Mouse (Mus musculus) embryonic stem cell, embryonic (primary cell): ENCODE data around the gene Tfeb.

Experiments
- CTCF ChIA-PET, 4 experiments: fragments of 300-600 bp in 2 of 4; fragments of 350-600 bp in 2 of 4; sonication (Branson Sonifier 250); formaldehyde crosslinking; loops; one replicate each; lab custom pipeline; 2022; ENCODE audit warnings: inconsistent platforms in 2 of 4; lab: Charles Lee
- POLR2A ChIA-PET, 4 experiments: fragments of 300-600 bp in 2 of 4; fragments of 350-600 bp in 2 of 4; sonication (Branson Sonifier 250); formaldehyde crosslinking; loops; one replicate each; lab custom pipeline; 2022; ENCODE audit warnings: antibody characterized with exemption in 4 of 4, inconsistent platforms in 1 of 4; lab: Charles Lee

Gene Tfeb

DNA sequence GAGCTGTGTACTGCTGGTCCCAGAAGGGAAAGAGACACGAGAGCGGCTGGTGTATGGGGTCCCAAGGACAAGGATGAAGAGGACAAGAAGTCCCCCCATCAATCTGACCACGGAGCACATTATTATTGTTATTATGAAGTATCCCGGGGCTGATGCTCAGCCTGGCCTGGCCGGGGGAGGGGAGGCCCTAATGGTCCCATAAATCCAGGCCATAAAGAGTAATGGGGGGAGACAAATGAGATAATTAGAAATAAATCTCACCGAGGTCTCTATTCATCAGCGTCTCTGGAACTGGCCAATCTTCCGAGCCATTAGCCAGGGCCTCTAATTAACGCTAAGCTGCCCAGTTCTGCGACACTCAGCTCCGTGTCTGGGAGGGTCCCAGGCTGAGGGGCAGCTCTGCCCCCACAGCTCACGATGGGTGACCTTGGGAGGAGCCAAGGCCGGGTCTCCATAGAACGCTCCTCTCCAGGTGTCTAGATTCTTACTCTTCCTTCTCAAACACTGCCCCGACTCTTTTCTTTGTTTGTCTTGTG, 74.5 kb downstream of the Tfeb start:
- ChIA-PET CTCF (interaction anchor here in 3 of 4 experiments (0.6 to 4.1 kb wide), 6 partner anchors 14 to 922 kb away, joined by 3 to 16 read pairs (median 5); no protein-coding TSS in a partner anchor), POLR2A (interaction anchor here in 2 of 4 experiments (0.9 to 2.0 kb wide), 5 partner anchors 8 to 27 kb away, joined by 3 to 4 read pairs (median 3); no protein-coding TSS in a partner anchor)

DNA sequence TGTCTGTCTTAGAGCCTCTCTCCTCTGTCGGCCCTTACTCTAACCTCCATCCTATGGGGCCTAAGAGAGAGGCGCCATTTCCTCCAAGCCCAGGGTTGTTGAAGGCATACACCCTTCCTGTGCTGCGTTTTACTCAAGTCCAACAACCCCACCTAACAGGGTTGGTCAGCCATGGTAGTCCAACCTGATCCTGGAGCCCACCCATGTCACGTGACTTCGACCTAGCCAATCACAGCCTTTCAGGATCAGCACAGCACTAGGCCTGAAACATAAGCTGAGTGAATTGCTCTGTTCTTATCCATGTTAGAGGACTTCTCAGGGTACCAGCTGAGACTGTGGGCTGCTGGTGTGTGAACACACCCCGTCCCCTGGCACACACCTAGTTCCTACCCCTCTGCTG, 75.4 kb downstream of the Tfeb start:
- CTCF ChIA-PET: interaction anchor here (0.6 to 4.1 kb wide), 13 partner anchors 9 to 234 kb away, joined by 3 to 16 read pairs (median 4); no protein-coding TSS in a partner anchor
- POLR2A ChIA-PET: interaction anchor here in 3 of 4 experiments (0.5 to 2.0 kb wide), 12 partner anchors 11 to 427 kb away, joined by 3 to 5 read pairs (median 3); partner anchors contain the start of gene Guca1b (in 1 of the 3)

DNA sequence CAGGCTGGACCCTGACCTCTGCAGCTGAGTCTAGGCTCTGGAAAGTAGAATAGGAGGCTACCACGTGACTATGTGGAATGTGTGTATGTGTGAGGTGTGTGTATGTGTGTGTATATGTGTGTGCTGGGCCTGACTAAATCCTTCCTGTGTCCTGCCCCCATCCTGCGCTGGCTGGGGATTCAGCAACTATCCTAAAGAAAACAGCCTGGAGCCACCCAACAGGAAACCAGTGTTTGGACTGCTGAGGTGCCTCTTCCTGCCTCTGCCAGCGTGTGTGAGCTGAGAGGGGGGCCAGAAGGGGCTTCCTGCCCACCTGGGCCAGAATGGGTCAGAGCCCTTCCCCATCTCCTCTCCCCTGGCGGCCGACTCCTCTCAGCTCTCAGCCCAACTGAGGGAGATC, 76.8 kb downstream of the Tfeb start:
- ChIA-PET CTCF (interaction anchor here in 3 of 4 experiments (0.8 to 4.1 kb wide), 6 partner anchors 8 to 185 kb away, joined by 3 to 17 read pairs (median 4); no protein-coding TSS in a partner anchor), POLR2A (interaction anchor here in 3 of 4 experiments (0.8 to 2.8 kb wide), 3 partner anchors 38 to 73 kb away, joined by 3 to 6 read pairs (median 3); no protein-coding TSS in a partner anchor)

DNA sequence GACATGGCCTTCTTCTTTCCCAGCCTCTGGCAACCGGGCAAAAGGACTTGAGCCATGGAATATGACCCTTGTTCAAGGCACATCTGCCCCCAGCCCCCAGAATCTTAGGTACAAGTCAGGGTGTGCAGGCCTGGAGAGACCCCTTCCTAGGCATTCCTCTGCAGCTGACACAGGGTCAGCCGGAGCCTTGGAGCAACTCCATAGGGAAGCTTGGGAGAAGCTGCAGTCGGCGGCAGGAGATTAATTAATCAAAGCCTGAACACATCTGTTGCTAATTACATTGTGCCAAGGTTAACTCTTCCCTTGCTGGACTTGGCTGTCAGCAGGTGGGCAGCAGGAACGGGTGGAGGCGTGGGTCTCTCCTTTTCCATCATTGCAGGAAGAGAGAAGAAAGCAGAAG, 77.7 kb downstream of the Tfeb start:
- POLR2A ChIA-PET: interaction anchor here in 3 of 4 experiments (0.7 to 2.8 kb wide), 10 partner anchors 20 to 131 kb away, joined by 3 to 9 read pairs (median 4); no protein-coding TSS in a partner anchor
- CTCF ChIA-PET: interaction anchor here in 3 of 4 experiments (0.7 to 4.1 kb wide), 9 partner anchors 9 to 286 kb away, joined by 3 to 17 read pairs (median 3); no protein-coding TSS in a partner anchor

DNA sequence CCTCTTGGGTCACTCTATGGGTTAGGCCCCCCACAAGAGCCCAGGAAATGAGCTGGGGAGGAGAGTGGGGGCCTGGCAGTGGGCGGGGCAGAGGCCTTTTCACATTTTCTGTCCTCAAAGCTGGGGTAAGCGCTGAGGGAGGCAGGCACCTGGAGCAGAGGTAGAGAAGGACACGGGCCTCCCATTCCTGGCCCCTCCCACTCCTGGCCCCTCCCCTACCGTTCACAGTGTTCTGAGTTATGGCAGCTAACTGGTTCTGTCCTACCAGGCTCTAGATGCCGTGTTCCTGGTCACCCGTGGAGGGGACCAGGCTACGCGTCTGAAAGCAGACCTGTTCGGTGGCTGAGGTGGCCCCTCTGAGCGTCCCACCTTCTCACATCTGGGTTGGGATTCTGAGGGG, 78.6 kb downstream of the Tfeb start:
- CTCF ChIA-PET: interaction anchor here (0.5 to 3.2 kb wide), 26 partner anchors 9 to 1215 kb away, joined by 3 to 17 read pairs (median 4); partner anchors contain the start of gene Mdfi (in 1 of the 4)
- POLR2A ChIA-PET: interaction anchor here in 3 of 4 experiments (0.5 to 2.8 kb wide), 27 partner anchors 9 to 1043 kb away, joined by 3 to 13 read pairs (median 4); partner anchors contain the start of genes 2310039H08Rik (in 1 of the 3) and Mdfi (in 1 of the 3)

DNA sequence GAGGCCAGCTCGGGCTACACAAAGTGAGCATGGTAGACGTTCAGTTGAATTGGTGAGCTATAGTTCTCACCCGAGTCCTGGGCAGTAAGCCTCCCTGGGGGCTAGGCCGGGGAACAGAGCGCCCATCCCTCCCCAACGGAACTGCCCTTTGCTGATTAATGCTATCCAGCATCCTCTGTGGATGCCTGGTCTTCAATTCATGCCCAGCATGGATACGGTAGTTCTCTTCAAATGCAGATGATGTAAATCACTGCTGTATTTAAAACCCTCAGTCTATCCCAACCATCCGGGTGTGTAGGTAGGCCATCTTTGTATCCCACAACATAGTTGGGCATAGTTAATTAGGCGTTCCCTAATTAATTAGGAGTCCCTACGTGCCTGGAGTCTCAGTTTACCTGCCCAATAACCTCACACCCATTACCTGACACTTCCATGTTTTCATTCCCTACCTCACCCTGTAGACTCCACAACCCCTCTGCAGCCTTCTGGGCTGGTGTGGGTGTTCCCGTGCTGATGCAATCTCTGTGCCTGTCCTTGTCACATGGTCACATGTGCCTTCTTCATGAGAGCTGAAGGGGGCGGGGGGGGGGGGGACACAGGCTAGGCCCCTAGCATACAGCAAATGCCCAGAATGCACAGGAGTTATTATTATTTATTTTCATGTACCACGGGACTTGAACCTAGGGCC, 81.4 kb downstream of the Tfeb start:
- ChIA-PET CTCF (interaction anchor here in 3 of 4 experiments (0.6 to 1.5 kb wide), 10 partner anchors 8 to 283 kb away, joined by 3 to 4 read pairs (median 3); no protein-coding TSS in a partner anchor), POLR2A (interaction anchor here in 3 of 4 experiments (0.6 to 1.1 kb wide), 12 partner anchors 9 to 1003 kb away, joined by 3 to 5 read pairs (median 3); partner anchors contain the start of gene Mdfi (in 1 of the 3))

DNA sequence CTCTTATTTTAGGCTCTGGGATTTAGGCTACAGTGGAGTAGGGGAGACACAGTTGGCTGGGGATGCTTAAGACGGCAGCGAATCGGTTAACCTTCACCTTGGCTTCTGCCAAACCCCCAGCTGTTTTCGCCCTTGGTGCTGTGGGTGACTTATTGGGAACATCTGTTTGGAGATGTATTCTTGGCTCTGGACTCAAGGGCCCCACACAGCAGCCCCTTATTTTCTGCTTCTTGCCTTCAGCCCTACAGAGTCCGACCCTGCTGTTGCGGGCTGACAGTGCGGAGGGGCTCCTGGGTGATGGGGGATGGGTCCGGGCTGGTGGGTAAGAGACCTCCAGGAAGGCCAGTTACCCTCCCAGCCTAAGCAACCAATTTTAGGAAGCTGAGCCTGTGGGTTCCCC, 84.5 kb downstream of the Tfeb start:
- POLR2A ChIA-PET: interaction anchor here in 1 of 4 experiments (1.0 kb wide), 1 partner anchor 11 kb away, joined by 4 read pairs; no protein-coding TSS in a partner anchor

DNA sequence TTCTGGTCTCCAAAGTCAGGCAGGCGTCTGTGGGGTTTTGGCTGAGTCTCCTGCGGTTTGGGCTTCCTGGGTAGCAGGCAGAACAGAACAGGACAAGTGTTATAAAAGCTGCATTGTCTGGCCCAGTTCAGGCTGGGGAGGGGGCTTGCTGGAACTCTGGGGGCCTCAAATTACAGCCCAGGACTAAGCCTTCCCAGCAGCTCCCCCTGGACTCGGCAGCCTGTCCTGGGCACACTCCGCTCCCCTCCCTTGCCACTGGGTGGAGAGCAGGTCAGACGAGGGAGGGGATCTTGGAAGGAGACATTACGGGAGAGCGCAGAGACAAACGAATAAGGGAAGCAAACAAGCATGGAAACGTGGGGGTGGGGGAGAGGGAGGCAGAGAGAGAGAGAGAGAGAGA, 94.3 kb downstream of the Tfeb start:
- ChIA-PET CTCF (no interaction called here), POLR2A (interaction anchor here in 1 of 4 experiments (1.0 to 1.2 kb wide), 2 partner anchors 12 to 85 kb away, joined by 3 to 4 read pairs; no protein-coding TSS in a partner anchor)

More for the DNA sequence above, 84.5 kb downstream of the Tfeb start:
- CTCF ChIA-PET: no interaction called here

DNA sequence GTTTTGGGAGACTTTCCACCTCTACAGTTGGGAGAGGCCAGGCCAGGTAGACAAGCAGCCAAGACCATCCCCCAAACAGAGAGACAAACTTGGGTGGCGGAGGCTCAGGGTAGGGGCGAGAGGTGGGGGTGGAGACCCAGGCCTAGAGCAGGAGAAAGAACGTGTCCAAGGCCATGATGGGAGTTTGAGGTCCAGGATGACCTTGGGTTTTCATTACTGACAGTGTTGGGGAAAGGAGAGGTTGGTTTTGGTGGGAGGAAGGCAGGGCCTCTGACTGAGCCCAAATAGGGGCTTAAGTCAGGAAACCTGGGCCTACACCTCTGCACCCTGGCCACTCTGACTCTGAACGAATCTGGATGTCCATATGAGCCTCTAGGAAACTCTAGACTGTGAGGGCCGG, 94.9 kb downstream of the Tfeb start:
- ChIA-PET CTCF (interaction anchor here in 3 of 4 experiments (0.6 to 1.3 kb wide), 5 partner anchors 17 to 264 kb away, joined by 3 to 5 read pairs (median 3); no protein-coding TSS in a partner anchor), POLR2A (interaction anchor here in 2 of 4 experiments (0.7 to 3.3 kb wide), 4 partner anchors 10 to 20 kb away, joined by 3 to 13 read pairs (median 4); no protein-coding TSS in a partner anchor)

DNA sequence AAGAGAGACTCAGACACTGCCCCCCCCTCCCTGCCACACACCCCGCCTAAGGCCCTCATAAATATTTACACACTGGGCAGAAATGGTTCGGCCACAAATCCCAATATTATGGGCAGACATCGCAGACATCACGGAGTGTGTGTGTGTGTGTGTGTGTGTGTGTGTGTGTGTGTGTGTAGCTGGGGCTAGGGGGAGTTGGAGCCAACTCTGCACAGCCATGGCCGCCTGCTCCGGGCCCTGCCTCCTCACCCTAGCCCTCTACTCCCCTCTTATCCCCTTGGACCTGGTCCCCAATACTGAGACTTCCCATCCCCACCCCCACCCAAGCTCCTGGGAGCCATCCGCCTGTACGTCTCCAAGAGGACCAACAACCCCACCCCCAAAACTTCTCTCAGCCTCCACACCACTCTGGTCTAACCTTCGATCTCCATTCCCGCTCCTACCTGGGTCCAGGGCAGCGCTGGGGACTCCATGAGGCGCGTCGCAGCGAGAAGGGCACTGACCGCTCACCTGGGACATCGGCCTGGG, 95.7 kb downstream of the Tfeb start:
- ChIA-PET POLR2A (interaction anchor here in 3 of 4 experiments (0.6 to 3.3 kb wide), 15 partner anchors 9 to 265 kb away, joined by 3 to 13 read pairs (median 4); no protein-coding TSS in a partner anchor), CTCF (interaction anchor here (0.6 to 2.4 kb wide), 19 partner anchors 17 to 350 kb away, joined by 3 to 9 read pairs (median 5); no protein-coding TSS in a partner anchor)

DNA sequence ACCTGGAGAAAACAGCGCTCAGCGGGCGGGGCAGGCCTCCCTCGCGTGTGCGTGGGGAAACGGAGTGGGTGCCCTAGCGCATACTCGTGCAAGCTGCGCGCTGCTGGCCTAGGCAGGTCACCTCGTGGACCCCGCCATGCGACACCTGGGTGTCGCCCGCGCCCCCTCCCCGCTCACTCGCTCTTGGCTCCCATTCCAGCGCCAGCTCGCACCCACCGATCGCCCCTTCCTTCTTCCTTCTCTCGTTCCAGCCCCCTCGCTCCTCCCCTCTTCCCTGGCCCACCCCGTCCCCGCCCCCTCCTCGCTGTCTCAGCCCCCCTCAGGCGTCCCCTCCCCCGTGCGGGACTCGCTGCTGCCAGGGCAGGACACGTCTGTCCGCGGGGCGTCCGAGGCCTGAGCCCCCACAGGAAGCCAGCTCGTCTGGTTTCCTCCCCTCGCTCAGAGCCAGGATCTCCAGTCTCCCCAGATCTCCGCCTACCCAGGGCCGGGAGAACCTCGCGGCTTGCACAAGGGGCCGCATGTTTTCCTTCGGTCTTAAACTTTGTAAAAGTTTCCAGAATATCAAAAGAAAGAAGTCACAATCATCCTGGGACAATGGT, 96.3 kb downstream of the Tfeb start:
- ChIA-PET CTCF (interaction anchor here (0.5 to 2.4 kb wide), 25 partner anchors 9 to 602 kb away, joined by 3 to 9 read pairs (median 5); no protein-coding TSS in a partner anchor), POLR2A (interaction anchor here in 3 of 4 experiments (0.6 to 3.3 kb wide), 18 partner anchors 9 to 209 kb away, joined by 3 to 14 read pairs (median 4); no protein-coding TSS in a partner anchor)

DNA sequence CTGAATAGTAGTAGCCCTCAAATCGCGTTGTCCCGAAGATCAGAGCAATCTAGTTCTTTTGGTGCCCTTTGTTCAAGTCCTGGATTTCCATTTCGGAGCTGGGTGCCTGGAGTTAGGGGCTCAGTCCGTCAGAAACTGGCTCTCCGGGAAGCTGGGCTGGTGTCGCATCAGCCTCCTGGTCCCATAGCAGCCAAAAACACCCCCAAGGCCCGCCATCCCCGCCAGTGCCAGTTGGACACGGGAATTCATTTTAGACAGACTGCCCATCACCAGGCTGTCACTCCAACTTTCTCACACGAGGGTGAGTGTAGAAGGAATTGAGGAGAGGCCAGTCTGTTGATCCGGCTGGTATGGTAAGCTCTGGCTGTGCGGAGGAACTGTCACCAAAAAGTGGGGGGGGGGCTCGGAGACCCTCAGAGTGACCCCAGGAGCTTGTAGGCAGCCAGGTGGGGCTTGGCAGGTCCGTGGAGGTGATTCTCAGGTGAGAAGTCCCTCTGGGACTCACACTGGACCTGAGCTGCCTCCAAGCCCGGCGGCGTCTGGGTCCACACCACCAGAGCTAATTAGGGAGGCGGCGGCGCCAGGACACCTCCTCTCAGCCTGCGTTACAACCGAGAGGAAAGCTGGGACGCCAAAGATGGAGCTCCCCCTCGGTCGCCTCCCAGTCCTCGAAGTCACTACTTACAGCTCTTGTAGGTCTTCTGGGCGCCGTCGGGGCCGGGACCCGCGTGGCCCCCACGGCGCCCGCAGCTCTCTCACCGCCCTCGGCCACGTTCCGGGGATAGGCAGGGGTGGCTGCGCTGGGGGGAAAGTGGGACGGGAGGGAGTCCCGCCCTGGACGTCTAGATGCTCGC, 97.0 kb downstream of the Tfeb start:
- POLR2A ChIA-PET: interaction anchor here (0.7 to 3.3 kb wide), 26 partner anchors 8 to 262 kb away, joined by 3 to 14 read pairs (median 4); no protein-coding TSS in a partner anchor
- CTCF ChIA-PET: interaction anchor here (0.5 to 2.4 kb wide), 32 partner anchors 10 to 603 kb away, joined by 3 to 9 read pairs (median 4); no protein-coding TSS in a partner anchor

DNA sequence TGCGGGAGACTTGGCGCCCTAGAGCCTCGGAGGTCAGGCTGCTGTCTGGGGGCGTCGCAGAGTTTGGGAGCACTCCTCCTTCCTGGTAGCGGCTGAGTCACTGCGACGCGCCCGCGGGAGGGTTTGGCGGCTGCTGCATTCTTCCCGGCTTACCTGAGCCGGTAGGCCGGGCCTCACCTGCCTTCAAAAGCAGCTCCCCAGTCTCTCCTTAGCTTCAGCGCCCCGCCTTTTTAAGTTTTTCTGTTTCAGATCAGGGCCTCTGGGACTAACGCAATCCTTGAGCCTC, 97.6 kb downstream of the Tfeb start, which contains the start of gene Mdfi:
TSS of gene Mdfi (minus strand) at position 210 of the 286 bp plus-strand sequence.
- ChIA-PET POLR2A (interaction anchor here (0.6 to 3.3 kb wide), 19 partner anchors 8 to 940 kb away, joined by 3 to 14 read pairs (median 5); no protein-coding TSS in a partner anchor), CTCF (interaction anchor here in 3 of 4 experiments (0.6 to 2.4 kb wide), 23 partner anchors 9 to 267 kb away, joined by 3 to 9 read pairs (median 4); no protein-coding TSS in a partner anchor)

DNA sequence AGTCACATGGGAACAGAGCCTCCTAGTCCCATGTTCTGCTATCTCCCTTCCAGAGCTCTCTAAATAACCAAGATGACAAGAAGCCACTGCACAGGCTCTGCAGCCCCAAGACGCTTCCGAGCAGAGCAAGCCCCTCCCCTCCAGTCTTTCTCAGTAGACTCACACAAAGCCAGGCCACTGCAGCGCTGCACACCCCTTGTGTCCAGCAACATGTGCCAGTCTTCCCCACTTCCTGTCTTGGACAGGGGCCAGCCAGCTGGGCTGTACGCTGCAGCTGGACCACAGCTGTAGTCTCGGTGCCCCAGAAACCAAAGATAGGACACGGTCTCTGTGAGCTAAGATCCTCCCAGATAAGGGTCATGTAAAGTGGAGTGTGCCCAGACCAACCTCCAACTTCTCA, 101.0 kb downstream of the Tfeb start:
- POLR2A ChIA-PET: interaction anchor here in 2 of 4 experiments (0.6 to 1.5 kb wide), 7 partner anchors 11 to 319 kb away, joined by 3 to 6 read pairs (median 3); no protein-coding TSS in a partner anchor
- CTCF ChIA-PET: interaction anchor here (0.6 to 2.5 kb wide), 14 partner anchors 11 to 1014 kb away, joined by 3 to 9 read pairs (median 3); no protein-coding TSS in a partner anchor

DNA sequence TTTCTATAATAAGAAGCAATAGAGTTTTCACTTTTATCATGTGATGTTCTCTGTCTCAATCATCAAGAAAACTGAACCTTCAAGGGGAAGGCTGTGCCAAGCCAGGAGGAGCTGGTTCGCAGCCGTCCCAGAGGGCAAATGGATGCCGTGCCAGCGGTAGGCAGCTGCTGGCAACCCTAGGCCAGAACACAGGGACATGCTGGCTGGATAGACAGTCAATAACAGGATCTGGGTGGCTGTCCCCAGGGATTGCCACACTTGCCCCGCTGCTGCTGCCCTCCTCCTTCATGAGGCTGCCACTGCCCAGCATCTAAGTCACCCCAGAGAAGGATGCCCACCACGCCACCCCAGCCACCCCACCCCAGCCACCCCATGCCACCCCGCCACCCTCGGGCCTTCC, 104.7 kb downstream of the Tfeb start:
- POLR2A ChIA-PET: interaction anchor here in 3 of 4 experiments (0.6 to 2.0 kb wide), 14 partner anchors 8 to 422 kb away, joined by 3 to 11 read pairs (median 4); no protein-coding TSS in a partner anchor
- CTCF ChIA-PET: interaction anchor here in 3 of 4 experiments (0.6 to 1.3 kb wide), 12 partner anchors 14 to 260 kb away, joined by 3 to 5 read pairs (median 3); no protein-coding TSS in a partner anchor
